Mouse (Mus musculus) heart, postnatal 36 days (tissue): ENCODE measurements around the gene Als2. TPM values are rescaled to one million over a fixed set of nuclear protein-coding genes. Genes with fewer than 3 reads are reported as not detected.

Experiments used
- total RNA-seq, 2 experiments: library from RNA; stranded (reverse); gene quantifications; 2 replicates each; pipeline ENCODE4 v1.2.3; 2021

Als2 gene
- total RNA-seq, 2 experiments from 2014 or later: 10.1 to 10.7 TPM

Other genes starting within 250 kb of the Als2 start
- gene C2cd6, start 142.3 kb downstream of the Als2 start, total RNA-seq: not detected
- 1 to 10 TPM; 3.6 to 4.4 TPM for gene Tmem237, start 116.8 kb downstream of the Als2 start, total RNA-seq
- under 1 TPM in 1 of 2 experiments, not detected in 1; 0.08 TPM for gene Mpp4, start 73.8 kb downstream of the Als2 start, total RNA-seq
- not detected for gene Cdk15, start 19.7 kb upstream of the Als2 start, total RNA-seq
- gene Fzd7, start 245.2 kb upstream of the Als2 start, total RNA-seq: 1 to 10 TPM; 6.6 to 7.8 TPM